Comparison of ENCODE assay signal across 8 mouse cellular contexts in the genomic region with DNA sequence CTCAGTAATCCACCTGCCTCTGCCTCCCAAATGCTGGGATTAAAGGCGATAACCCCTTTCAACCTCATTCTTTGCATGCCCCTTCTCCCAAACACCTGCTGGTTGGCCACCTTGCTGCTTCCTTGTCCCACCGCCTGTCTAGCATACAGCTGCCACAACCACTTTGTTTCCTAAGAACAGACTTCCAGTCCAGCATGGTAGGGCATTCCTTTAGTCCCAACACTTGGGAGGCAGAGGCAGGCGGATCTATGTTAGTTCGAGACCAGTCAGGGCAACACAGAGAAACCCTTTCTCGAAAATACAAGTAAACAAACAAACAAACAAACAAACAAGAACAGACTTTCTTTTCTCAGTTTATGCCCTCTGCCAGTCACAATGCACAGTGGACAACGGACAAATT. TPM values are rescaled to one million over a fixed set of nuclear protein-coding genes. Genes with fewer than 3 reads are reported as not detected.
DNase-seq lines count a peak whose midpoint lies in the region; ATAC-seq and TF ChIP-seq lines count a peak whose summit lies in the region.

No protein-coding gene starts in this region.

- H3K9me3 ChIP-seq in neural tube, embryonic 11.5 days (ENCODE audit: control insufficient read depth, low read length), result no peaks in the 10 kb centered on the region
- H3K9me3 ChIP-seq in limb, embryonic 11.5 days (ENCODE audit: control insufficient read depth, low read length), result no peaks in the 10 kb centered on the region
- H3K9me3 ChIP-seq in stomach, embryonic 15.5 days, result no peaks in the 10 kb centered on the region

- no peak for ATAC-seq in neural tube, embryonic 11.5 days (ENCODE audit: insufficient read depth, low FRiP score, low TSS enrichment)
- ATAC-seq in limb, embryonic 11.5 days (ENCODE audit: insufficient number of reproducible peaks, low FRiP score, low TSS enrichment, low read depth), result no peak
- ATAC-seq in stomach, embryonic 15.5 days (ENCODE audit: insufficient read depth, low FRiP score, low read depth), result no peak

- DNase-seq in cerebellum, adult 2 months, result peak in 1 of 2 experiments; percentile 18
- no peak for DNase-seq in cerebellum, postnatal 36 days
- DNase-seq in neural tube, embryonic 11.5 days (ENCODE audit: low spot score), result no peak
- DNase-seq in neural tube, embryonic 10.5 days (ENCODE audit: extremely low spot score, low spot score), result no peak
- DNase-seq in limb, embryonic 11.5 days (ENCODE audit: low spot score), result no peak
- no peak for DNase-seq in left cerebral cortex, adult 8-10 months (ENCODE audit: low spot score in 2 of 2)
- no peak for DNase-seq in urinary bladder, postnatal 4 days (ENCODE audit: low spot score in 2 of 2)

- no peaks in the 10 kb centered on the region for H3K27me3 ChIP-seq in cerebellum, adult 2 months (ENCODE audit: control insufficient read depth, insufficient read depth, low read length)
- no peaks in the 10 kb centered on the region for H3K27me3 ChIP-seq in neural tube, embryonic 11.5 days (ENCODE audit: control insufficient read depth, insufficient read depth, low read length)
- no peaks in the 10 kb centered on the region for H3K27me3 ChIP-seq in limb, embryonic 11.5 days (ENCODE audit: control insufficient read depth, insufficient read depth, low read length)
- no peaks in the 10 kb centered on the region for H3K27me3 ChIP-seq in stomach, embryonic 15.5 days (replicated peaks)

- no peak for TF ChIP-seq CTCF in cerebellum, adult 2 months (IDR thresholded peaks at IDR 0.05; ENCODE audit: borderline replicate concordance, insufficient read depth, low read depth, low read length)

- H3K4me3 ChIP-seq in cerebellum, adult 2 months (replicated peaks; ENCODE audit: insufficient read depth, low read depth, low read length), result peak overlapping the region; percentile 89
- peak overlapping the region; percentile 84 for H3K4me3 ChIP-seq in neural tube, embryonic 11.5 days (ENCODE audit: low read depth, low read length)
- peak overlapping the region; percentile 74 for H3K4me3 ChIP-seq in limb, embryonic 11.5 days (ENCODE audit: low read depth, low read length)
- peak overlapping the region; percentile 80 for H3K4me3 ChIP-seq in stomach, embryonic 15.5 days (replicated peaks)

- 47% methylated on average over 6 of the region's 6 CpGs for WGBS in cerebellum, adult 2 months
- WGBS in neural tube, embryonic 11.5 days, result 40% methylated on average over 6 of the region's 6 CpGs
- WGBS in limb, embryonic 11.5 days, result 43% methylated on average over 6 of the region's 6 CpGs
- 39% methylated on average over 6 of the region's 6 CpGs for WGBS in stomach, embryonic 15.5 days

- H3K36me3 ChIP-seq in neural tube, embryonic 11.5 days (ENCODE audit: control insufficient read depth, insufficient read depth, low read length), result no peaks in the 10 kb centered on the region
- H3K36me3 ChIP-seq in limb, embryonic 11.5 days (ENCODE audit: control insufficient read depth, insufficient read depth, low read length), result no peaks in the 10 kb centered on the region
- H3K36me3 ChIP-seq in stomach, embryonic 15.5 days, result no peaks in the 10 kb centered on the region

- no peak overlapping the region for H3K27ac ChIP-seq in cerebellum, adult 2 months (ENCODE audit: insufficient read depth, low read length)
- no peak overlapping the region for H3K27ac ChIP-seq in neural tube, embryonic 11.5 days (ENCODE audit: low read depth, low read length)
- no peak overlapping the region for H3K27ac ChIP-seq in limb, embryonic 11.5 days (replicated peaks; ENCODE audit: low read depth, low read length)
- no peak overlapping the region for H3K27ac ChIP-seq in stomach, embryonic 15.5 days

- TF ChIP-seq POLR2A in cerebellum, adult 2 months (IDR thresholded peaks at IDR 0.05; ENCODE audit: borderline replicate concordance, insufficient read depth, low read length), result no peak

- peak overlapping the region; percentile 99 for H3K9ac ChIP-seq in neural tube, embryonic 11.5 days (ENCODE audit: low read length)
- no peak overlapping the region for H3K9ac ChIP-seq in limb, embryonic 11.5 days (ENCODE audit: low read length)
- H3K9ac ChIP-seq in stomach, embryonic 15.5 days, result 0 out of 2 replicates have a peak overlapping the region, but pooled peaks have one; percentile 98

- H3K4me2 ChIP-seq in neural tube, embryonic 11.5 days (ENCODE audit: low read depth), result peak overlapping the region; percentile 80
- H3K4me2 ChIP-seq in limb, embryonic 11.5 days (ENCODE audit: low read depth, severe bottlenecking), result peak overlapping the region; percentile 32
- peak overlapping the region; percentile 76 for H3K4me2 ChIP-seq in stomach, embryonic 15.5 days

- H3K4me1 ChIP-seq in cerebellum, adult 2 months (ENCODE audit: control insufficient read depth, insufficient read depth, low read length), result peaks cover 6% of the 10 kb centered on the region
- peaks cover 25% of the 10 kb centered on the region for H3K4me1 ChIP-seq in neural tube, embryonic 11.5 days (ENCODE audit: control insufficient read depth, insufficient read depth, low read length)
- peaks cover 15% of the 10 kb centered on the region for H3K4me1 ChIP-seq in limb, embryonic 11.5 days (ENCODE audit: control insufficient read depth, insufficient read depth, low read length)
- H3K4me1 ChIP-seq in stomach, embryonic 15.5 days, result peaks cover 20% of the 10 kb centered on the region

RNA-seq across cellular contexts. Expression of gene Pcgf3, which starts 0.6 kb away (rescaled TPM):
- polyA plus RNA-seq in cerebellum, adult 2 months (2012; rRNA removed), result 14.7 and 14.9 TPM in 2 replicates
- 35.2 and 36.2 TPM in 2 replicates for polyA plus RNA-seq in neural tube, embryonic 11.5 days (2014; fragmentation: Nextera tagmentation; extraction: Ambion mirVana)
- 29.1 TPM in 2 replicates for polyA plus RNA-seq in limb, embryonic 11.5 days (2014; fragmentation: Nextera tagmentation; extraction: Ambion mirVana)
- 17.7 and 19.1 TPM in 2 replicates for polyA plus RNA-seq in stomach, embryonic 15.5 days (2015; fragmentation: Nextera tagmentation; extraction: Ambion mirVana)
- 10 to 100 TPM; 36.7 to 41.7 (median 38.5) TPM for total RNA-seq in left cerebral cortex, adult 8-10 months (2022)

RNA-seq across cellular contexts. Expression of gene Mfsd7a, which starts 11.8 kb away (rescaled TPM):
- polyA plus RNA-seq in cerebellum, adult 2 months (2012; rRNA removed), result 1.4 TPM in 2 replicates
- polyA plus RNA-seq in neural tube, embryonic 11.5 days (2014; fragmentation: Nextera tagmentation; extraction: Ambion mirVana), result not detected in 2 replicates
- polyA plus RNA-seq in limb, embryonic 11.5 days (2014; fragmentation: Nextera tagmentation; extraction: Ambion mirVana), result 0.15 and 0.31 TPM in 2 replicates
- polyA plus RNA-seq in stomach, embryonic 15.5 days (2015; fragmentation: Nextera tagmentation; extraction: Ambion mirVana), result 0.52 and 0.69 TPM in 2 replicates
- 1 to 10 TPM in 3 of 4 experiments, under 1 TPM in 1; 0.81 to 1.4 (median 1.2) TPM for total RNA-seq in left cerebral cortex, adult 8-10 months (2022)

RNA-seq across cellular contexts. Expression of gene Atp5k, which starts 26.2 kb away (rescaled TPM):
- 352 and 395 TPM in 2 replicates for polyA plus RNA-seq in cerebellum, adult 2 months (2012; rRNA removed)
- polyA plus RNA-seq in neural tube, embryonic 11.5 days (2014; fragmentation: Nextera tagmentation; extraction: Ambion mirVana), result 386 and 414 TPM in 2 replicates
- 470 and 484 TPM in 2 replicates for polyA plus RNA-seq in limb, embryonic 11.5 days (2014; fragmentation: Nextera tagmentation; extraction: Ambion mirVana)
- polyA plus RNA-seq in stomach, embryonic 15.5 days (2015; fragmentation: Nextera tagmentation; extraction: Ambion mirVana), result 401 and 426 TPM in 2 replicates
- total RNA-seq in left cerebral cortex, adult 8-10 months (2022), result 100 to 1,000 TPM; 110 to 288 (median 188) TPM
